Mouse (Mus musculus): Measurements from ENCODE around the gene Rph3al.

Rph3al gene

DNA sequence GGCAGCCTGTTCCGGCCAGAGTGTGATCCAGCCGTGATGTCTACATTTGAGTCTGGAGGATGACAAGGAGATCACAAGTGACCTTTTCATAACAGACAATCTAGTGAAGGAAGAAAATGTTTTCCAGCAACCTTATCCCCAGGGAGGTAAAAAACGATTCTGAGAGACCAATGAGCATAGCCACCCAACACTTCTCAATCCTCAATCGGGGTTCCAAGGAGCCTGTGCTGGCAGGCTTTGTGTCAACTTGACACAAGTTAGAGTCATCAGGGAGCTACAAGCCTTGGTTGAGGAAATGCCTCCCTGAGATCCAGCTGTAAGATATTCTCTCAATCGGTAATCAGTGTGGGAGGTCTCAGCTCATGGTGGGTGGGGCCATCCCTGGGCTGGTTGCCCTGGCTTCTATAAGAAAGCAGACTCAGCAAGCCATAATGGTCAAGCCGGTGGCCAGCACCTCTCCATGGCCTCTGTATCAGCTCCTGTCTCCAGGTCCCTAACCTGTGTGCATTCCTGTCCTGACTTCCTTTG lies at the start of gene Rph3al:
Gene Rph3al (minus strand): TSS at position 51 of the 528 bp plus-strand sequence.
- no peak for DNase-seq (ENCODE audit: low spot score)

DNA sequence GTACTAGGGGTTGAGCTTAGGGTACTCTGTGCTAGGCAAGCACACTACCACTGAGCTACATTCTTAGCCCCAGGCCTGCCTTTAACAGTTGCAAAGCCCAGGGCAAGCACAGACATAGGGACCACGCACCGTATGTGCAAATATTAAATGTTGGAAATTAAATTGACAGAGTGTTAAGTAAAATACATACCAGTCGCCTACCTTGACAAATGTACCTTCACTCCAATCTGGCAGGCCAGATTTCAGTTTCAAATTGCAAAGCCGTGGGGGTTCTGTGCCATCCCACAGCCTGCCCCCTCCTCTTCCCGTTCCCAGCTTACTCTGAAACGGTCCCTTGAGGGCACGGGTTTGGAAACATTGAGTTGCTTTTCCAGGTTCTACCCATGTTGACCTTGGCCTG lies 47.7 kb upstream of the Rph3al start:
- DNase-seq (ENCODE audit: low spot score) = no peak

- DNase-seq (ENCODE audit: low spot score) = no peak
Observed at GRCm38 (mm10) chr11:75984581-75984980, 46.4 kb upstream of the Rph3al start.

DNA sequence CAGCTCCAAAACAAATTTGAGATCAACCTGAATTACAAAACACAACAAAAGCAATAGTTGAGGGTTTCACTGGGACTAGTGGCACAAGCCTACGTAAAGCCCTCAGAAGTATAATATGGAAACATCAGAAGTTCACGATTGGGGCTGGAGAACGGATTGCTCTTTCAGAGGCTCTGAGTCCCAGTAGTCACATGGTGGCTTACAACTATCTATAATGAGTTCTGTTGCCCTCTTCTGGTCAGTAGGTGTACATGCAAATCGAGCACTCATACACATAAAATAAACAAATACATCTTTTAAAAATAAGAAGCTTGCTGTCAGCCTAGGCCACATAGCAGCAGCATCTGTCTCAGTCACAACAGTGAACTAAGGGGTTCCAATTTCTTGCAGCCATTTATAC lies 45.0 kb upstream of the Rph3al start:
- no peak for DNase-seq (ENCODE audit: low spot score)

- no peak for DNase-seq (ENCODE audit: low spot score)
Observed at GRCm38 (mm10) chr11:75980413-75980812, 42.2 kb upstream of the Rph3al start.

DNA sequence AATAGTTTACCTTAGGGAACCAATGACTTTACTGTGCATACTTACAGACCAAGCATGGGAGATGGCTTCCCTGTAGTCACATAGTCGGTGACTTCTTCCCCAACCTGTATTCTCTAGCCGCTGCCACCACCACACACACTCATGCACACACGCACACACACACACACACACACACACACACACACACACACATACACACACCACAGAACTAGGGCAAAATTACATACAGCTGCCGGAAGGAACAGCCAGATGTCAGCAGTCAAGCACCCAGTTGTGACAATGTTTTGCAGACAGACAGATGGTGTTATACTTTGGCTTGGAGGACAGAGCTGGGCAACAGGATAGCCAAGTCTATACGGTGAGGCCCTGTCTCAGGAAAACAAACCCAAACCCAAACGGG lies 39.8 kb upstream of the Rph3al start:
- no peak for DNase-seq (ENCODE audit: low spot score)

DNA sequence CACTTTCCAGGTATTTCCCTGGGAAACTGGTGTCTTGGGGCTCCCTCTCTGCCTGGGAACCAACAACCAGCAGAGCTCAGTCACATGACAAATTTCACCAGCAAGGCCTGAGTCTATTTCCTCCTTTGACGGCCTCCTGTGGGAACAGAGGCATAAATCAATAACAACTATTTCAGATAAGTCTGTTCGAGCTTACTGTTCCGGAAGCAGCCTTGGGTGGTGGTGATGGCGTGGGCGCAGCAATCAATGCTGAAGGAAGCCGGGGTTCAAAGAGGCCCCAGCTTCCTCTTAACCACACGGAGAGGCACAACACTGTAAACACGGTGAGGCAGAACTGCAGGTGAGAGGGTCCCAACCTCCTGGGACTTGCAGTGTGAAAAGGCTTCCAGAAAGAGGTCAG lies 38.5 kb upstream of the Rph3al start:
- DNase-seq (ENCODE audit: low spot score) = no peak

DNA sequence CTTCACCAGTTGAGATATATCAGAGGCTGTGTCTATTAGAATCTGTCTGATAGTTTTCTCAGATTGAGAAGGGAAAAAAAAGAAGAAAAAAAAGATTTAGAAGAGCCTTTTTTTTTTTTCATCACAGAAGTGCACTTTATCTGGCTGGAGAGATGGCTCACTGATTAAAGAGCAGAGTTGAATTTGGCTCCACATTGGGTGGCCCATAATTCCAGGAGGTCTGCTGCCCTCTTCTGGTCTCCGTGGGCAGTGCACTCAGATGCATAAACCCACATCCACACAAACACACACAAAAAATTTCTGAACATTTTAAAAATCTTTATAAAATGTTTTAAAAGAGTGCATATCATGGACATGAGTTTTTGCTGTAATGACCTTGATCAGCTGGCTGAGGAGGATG lies 35.8 kb upstream of the Rph3al start:
- no peak for DNase-seq (ENCODE audit: low spot score)

DNA sequence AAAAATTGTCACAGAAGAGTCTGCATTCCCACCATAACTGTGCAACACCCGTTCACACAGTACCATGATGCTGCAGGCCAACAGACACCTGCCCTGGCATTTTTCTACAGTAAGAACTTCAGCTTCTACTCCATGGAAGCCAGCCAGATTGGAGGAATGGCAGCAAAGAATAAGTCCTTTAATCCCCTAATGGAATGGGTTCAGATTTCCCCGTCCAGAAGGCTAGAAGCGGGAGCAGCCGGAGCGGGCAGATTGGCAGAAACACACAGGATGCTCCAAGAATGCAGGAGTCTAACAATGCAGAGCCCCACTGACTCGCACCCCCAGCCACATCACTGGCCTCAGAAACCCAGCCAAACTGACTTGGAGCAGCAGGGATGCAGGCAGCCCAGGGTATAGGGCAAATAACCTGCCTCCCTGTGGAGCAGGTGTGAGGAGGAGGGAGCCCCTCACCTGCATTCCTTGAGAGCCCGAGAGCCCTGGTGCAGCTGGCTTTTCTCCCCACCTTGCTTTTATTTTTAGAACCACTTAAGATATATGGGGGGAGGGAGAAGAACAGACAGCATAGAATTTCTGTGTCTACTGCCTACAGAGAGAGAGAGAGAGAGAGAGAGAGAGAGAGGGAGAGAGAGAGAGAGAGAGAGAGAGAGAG lies 34.8 kb upstream of the Rph3al start:
- no peak for DNase-seq (ENCODE audit: low spot score)

DNA sequence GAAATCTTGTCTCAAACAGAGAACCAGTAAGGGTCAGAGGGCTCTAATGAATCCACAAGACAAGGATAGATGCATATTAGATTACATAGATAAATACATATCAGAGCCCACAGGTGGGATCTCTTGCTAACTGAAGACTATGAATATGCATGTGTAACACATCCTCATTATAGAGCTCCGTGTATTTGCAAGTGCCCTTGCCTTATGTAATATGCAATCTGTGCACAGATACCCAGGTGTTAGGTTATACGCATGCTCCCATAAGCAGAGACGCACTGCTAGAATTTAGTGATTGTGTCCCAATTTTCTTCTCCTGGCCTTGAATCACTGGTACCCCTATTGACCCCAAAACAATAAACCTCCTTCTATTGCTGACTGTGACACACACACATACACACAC lies 34.0 kb upstream of the Rph3al start:
- no peak for DNase-seq (ENCODE audit: low spot score)

- DNase-seq (ENCODE audit: low spot score) = no peak
Observed at GRCm38 (mm10) chr11:75970629-75971028, 32.4 kb upstream of the Rph3al start.

GRCm38 (mm10) chr11:75968761-75969160 lies 30.5 kb upstream of the Rph3al start:
- DNase-seq (ENCODE audit: low spot score) = no peak

DNA sequence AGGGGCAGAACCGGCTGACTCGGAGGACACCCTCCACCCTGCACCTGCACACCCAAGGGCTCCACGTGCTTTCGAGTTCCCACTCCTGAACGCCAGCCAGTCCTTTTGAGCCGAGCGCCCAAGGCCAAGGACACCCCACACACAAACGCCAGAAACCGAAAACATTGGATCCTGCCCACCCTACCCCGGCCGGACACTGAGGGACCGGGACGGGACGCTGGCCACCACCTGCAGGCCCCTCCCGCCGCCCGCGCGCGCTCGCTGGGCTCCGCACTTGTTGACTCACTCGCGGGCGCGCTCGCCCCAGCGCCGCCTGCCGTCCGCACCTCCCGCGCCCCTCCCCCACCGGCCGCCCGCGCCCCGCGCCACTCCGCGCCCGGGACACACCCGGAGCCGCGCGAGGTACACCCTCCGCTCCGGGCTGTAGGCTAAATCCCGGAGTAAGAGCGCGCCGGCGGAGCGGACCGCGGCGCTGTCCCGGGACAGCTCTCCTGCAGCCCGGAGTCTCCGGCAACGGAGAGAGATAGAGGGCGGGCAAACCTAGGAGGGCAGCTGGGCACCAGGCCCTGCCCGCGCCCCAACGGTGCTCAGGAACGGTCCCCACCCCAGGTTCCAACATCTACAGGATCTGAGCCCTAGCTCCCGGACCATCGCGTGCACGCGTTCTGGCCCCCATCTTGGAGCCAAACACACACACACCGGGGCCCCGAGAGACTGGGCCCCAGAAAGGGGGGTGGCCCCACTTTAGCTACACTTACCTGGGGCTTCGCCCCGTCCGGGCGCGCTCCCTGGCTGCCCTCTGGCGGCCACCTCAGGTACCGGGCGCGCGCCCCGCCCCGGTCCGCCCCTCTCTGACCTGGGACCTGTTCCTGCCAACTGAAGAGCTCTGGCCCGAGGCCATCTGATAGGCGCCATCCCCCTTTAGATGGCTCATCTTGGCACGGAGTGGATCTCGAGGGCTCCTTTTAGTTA lies 28.5 kb upstream of the Rph3al start:
- peak; percentile 24 for DNase-seq (ENCODE audit: low spot score)

GRCm38 (mm10) chr11:75965674-75966400 lies 27.6 kb upstream of the Rph3al start:
- no peak for DNase-seq (ENCODE audit: low spot score)

DNA sequence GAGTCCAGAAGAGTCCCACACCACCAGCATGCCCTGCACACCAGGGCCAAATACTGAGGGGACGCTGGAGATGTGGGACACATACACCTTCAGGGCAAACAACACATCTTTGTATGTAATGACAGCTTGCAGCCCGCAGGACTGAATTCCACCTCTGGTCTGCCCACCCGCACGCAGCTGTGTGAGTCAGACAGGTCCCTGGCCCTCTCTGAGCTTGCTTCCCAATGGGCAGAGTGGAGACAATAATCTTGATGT lies 26.2 kb upstream of the Rph3al start:
- no peak for DNase-seq (ENCODE audit: low spot score)

DNA sequence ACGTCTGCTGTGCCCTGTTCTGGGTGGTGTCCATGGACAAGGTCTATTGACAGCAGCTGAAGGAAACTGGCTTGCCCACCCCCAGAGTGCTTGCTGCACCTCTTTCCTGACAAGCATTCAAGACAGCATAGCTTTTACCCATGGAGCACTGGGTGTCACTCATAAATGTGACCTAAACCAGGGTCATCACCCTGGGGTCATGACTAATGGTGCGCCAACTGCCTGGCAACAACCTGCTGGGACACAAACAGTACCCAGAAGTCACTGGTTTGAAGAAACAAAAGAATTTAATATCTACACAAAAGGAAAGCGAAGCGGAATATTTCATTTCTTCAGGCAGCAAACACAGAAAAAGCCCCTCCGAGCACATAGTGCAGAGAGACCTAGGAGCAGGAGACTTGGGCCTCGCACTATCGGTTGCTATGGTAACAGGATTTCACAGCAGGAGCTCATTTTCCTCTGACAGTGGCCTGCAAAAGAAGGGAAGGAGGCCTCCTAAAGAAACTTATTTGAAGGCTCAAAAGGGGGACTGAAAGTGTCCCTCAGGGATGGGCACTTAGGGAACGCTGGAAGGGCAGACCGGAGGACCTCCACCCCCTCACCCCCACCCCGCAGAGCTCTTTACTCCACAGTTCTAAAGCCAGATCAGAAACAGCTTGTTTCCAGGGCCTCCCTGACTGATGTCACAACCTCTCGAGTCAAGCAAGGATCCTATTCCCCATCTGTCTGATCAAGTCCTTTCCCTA lies 25.7 kb upstream of the Rph3al start:
- no peak for DNase-seq (ENCODE audit: low spot score)

- DNase-seq (ENCODE audit: low spot score) = no peak
Observed at GRCm38 (mm10) chr11:75961782-75962181, 23.6 kb upstream of the Rph3al start.

GRCm38 (mm10) chr11:75957124-75957832 lies 19.0 kb upstream of the Rph3al start:
- no peak for DNase-seq (ENCODE audit: low spot score)

GRCm38 (mm10) chr11:75956651-75957050 lies 18.4 kb upstream of the Rph3al start:
- no peak for DNase-seq (ENCODE audit: low spot score)

- no peak for DNase-seq (ENCODE audit: low spot score)
Observed at GRCm38 (mm10) chr11:75954896-75955295, 16.7 kb upstream of the Rph3al start.

DNA sequence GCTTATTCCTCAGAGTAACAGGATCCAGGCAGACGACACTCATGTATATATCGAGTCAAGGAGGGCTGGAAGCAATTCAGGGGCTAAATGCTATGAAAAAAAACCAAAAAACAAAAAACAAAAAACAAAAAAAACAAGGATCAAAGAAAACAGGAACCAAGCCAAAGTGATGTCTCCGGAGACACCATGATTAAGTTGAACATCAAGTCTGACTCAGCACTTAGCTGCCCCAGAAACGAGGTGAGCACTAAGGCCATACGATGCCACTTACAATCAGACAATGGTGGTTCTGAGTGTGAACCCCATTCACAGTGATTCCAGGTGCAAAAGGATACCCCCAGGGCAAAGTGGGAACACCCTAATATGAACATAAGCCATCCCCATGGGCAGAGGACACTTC lies 13.7 kb upstream of the Rph3al start:
- no peak for DNase-seq (ENCODE audit: low spot score)

All from c-Kit-positive CD71-positive TER-119-positive erythroid progenitor cells, embryonic 14.5 days (primary cell).